Mouse (Mus musculus) left cerebral cortex, adult 8-10 months (tissue): Measurements from ENCODE around the gene Magix. TPM values are rescaled to one million over a fixed set of nuclear protein-coding genes. Genes with fewer than 3 reads are reported as not detected.
"Not testable (repeated sequence)": the region's sequence is repeated elsewhere in the genome, so short reads cannot be mapped to it uniquely, and the experiment has no call there.

Experiments
- DNase-seq, 2 experiments: peaks; one replicate each; pipeline ENCODE4 v3.0.0; 2022; ENCODE audit warnings: low spot score in 2 of 2
- total RNA-seq, 4 experiments: library from RNA; stranded (reverse); gene quantifications; 2 replicates each; pipeline ENCODE4 v1.2.4; 2022

The Magix gene
- under 1 TPM in 3 of 4 experiments, not detected in 1; 0.26 to 0.46 (median 0.26) TPM for total RNA-seq

DNA sequence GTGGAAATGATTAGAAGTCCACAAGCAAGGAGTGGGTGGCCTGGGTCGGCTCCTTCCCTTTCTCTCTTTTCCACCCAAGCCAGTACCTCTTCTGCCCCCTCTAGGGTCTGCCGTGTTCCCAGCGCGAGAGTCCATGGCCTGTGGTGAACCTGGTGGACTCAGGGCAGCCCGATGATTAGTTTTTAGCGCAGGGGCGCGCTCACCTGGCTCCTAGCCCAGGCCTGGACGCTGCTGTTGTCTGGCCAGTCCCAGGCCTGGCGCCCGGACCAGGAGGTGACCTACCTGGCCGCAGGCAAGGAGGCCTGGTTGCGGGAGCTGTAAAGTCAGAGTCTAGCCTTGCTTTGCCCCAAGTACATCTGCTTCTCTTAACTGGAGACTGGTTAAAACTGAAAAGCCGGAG lies at the start of gene Magix:
TSS of gene Magix (minus strand) at position 388 of the 400 bp plus-strand sequence.
- DNase-seq: no peak

GRCm38 (mm10) chrX:7728922-7729265 lies 47.8 kb upstream of the Magix start:
- DNase-seq: no peak

- peak; percentile 66 to 82 for DNase-seq
Observed at GRCm38 (mm10) chrX:7728215-7728921, 47.3 kb upstream of the Magix start, which contains the start of gene Praf2. Gene Praf2, plus strand, starts transcription at chrX:7728439.

DNA sequence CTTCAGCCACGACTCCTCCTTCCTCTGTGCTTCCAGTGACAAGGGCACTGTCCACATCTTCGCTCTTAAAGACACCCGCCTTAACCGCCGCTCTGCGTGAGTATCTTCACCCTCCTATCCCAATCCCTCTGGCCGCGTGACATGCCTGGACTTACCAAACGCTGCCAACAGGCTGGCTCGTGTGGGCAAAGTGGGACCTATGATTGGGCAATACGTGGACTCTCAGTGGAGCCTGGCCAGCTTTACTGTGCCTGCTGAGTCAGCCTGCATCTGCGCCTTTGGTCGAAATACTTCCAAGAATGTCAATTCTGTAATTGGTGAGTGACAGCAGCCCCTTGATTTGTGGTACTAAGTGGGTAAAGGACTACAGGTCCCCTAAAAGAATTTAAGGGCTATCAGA lies 46.1 kb upstream of the Magix start:
- no peak for DNase-seq

DNA sequence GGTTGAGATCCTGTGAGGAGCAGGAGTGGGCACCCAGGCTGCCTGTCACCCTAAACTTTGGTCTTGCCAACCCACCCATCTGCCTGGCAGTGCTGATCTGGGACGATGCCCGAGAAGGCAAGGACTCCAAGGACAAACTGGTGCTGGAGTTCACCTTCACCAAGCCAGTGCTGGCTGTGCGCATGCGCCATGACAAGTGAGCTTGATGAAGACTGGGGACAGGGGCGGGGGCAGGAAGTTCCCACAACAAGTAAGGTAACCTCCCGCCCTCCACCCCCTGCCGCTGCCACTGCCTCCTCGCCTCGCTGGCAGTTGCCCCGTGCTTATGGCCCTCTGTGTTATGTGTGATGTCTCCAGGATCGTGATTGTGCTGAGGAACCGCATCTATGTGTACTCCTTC lies 44.8 kb upstream of the Magix start:
- no peak for DNase-seq

- no peak for DNase-seq
Observed at GRCm38 (mm10) chrX:7724135-7724534, 43.1 kb upstream of the Magix start.

- DNase-seq: no peak
Observed at GRCm38 (mm10) chrX:7722691-7723090, 41.6 kb upstream of the Magix start.

DNA sequence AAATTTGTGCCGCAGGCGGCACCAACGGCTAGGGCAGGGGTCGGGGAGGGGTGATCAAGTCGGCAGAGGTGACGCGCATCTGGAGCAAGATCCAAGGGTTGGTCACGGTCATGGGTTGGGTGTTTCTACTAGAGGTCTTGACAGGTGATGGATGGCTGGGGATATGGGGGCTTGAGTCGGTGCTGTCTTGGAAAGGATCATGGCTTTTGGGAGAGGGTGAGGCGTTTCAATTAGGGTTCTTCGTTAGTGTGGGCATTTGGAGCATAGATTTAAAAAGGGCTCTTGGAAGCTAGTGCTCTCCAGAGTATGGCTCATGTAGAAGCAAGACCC lies 41.2 kb upstream of the Magix start:
- no peak for DNase-seq

GRCm38 (mm10) chrX:7721514-7722281 lies 40.6 kb upstream of the Magix start, which contains the start of gene Gm45208:
Gene Gm45208, plus strand, starts transcription at chrX:7722245.
- DNase-seq: peak in 1 of 2 experiments; percentile 63

- DNase-seq: not testable (repeated sequence)
Observed at GRCm38 (mm10) chrX:7716058-7716457, 35.0 kb upstream of the Magix start.

DNA sequence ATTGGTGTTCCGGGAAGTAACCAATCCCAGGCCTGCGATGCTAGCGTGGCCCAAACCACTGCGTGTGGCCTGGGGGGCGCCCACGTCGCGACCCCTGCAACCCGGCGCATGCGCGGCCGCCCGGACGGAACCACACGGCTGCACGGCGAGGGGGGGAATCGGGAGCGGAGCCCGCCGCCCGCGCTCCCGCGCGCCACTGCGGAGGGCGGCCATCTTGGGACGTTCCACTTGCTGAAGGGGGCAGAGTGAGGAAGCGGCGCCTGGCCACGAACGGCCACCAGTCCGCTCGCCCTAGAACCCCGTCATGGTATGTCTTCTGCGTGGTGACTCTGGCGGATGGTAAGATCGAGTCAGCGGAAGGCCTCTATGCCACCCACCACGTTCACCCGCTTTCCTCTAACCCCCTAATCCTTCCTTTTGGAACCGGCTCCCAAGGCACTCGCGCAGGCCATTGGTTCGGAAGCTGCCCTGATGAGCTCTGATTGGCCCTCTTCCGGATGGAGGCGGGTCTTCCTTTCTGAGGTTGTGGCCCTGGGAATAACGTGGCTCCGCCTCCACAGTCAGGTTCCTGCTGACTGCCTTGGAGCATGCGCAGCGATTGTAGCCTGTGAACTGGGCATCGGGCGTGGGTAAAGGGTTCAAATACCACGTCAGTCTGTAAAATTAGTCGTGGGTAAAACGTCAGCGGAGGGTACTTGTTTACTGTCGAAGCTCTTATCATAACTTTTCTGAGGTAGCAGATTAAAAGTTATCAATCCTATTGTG lies 33.3 kb upstream of the Magix start, which contains the start of gene Wdr45:
TSS of gene Wdr45 (plus strand) at position 199 of the 765 bp plus-strand sequence.
- peak; percentile 78 to 95 for DNase-seq

- not testable (repeated sequence) for DNase-seq
Observed at GRCm38 (mm10) chrX:7713764-7714134, 32.7 kb upstream of the Magix start.

GRCm38 (mm10) chrX:7696954-7697381 lies 15.9 kb upstream of the Magix start, which contains the start of gene Gpkow:
Gene Gpkow, plus strand, starts transcription at chrX:7697131.
- DNase-seq: peak; percentile 49 to 86

- DNase-seq: no peak
Observed at GRCm38 (mm10) chrX:7696520-7696919, 15.5 kb upstream of the Magix start.

- DNase-seq: no peak
Observed at GRCm38 (mm10) chrX:7692862-7693261, 11.8 kb upstream of the Magix start.

- DNase-seq: no peak
Observed at GRCm38 (mm10) chrX:7690486-7690885, 9.4 kb upstream of the Magix start.

- DNase-seq: no peak
Observed at GRCm38 (mm10) chrX:7688321-7688720, 7.3 kb upstream of the Magix start.

- no peak for DNase-seq
Observed at GRCm38 (mm10) chrX:7680057-7680412, 1.0 kb downstream of the Magix start.

DNA sequence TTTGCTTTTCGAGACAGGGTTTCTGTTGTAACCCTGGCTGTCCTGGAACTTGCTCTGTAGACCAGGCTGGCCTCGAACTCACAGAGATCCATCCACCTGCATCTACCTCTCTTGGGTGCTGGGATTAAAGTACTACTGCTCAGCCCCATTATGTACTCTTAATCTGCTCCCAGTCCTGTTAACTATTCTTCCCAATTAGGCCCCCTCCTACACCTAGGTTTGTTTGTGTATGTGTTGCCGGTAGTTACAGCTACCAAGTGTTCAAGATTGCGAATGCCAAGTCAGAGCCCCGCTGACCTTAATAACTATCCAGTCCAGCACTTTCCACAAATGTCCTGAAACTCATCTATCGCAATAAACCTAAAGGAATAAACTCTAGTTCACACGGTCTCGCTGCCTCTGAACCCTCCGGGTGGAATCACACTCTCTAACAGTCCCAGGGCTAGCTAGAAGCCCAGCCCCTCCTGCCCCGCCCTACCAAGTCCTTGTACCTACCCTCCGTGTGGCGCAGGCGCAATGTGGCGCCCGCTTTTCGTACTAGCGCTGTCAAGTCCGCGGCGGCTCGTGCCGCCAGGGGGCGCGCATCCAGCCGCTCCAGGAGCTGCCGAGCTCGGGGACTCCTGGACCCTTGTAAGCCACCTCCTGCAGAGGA lies 1.5 kb downstream of the Magix start:
- peak; percentile 72 to 75 for DNase-seq

DNA sequence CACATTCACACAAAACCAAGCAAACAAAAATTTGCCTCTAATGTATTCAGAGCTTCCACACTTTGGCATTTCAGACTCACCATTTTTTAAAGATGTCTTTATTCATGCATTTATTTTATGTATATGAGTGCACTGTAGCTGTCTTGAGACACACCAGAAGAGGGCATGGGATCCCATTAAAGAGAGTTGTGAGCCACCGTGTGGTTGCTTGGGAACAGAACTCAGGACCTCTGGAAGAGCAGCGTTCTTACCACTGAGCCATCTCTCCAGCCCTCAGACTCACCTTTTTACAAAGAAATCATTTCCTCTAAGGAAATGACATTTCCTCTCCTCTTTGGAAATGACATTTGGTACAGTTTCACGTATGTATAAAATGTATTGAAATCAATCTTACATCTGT lies 2.1 kb downstream of the Magix start:
- no peak for DNase-seq

GRCm38 (mm10) chrX:7675001-7675380 lies 6.1 kb downstream of the Magix start:
- DNase-seq: no peak
